Mouse (Mus musculus) heart, postnatal 4 days (tissue): ENCODE measurements around the gene Btbd35f11. TPM values are rescaled to one million over a fixed set of nuclear protein-coding genes. Genes with fewer than 3 reads are reported as not detected.
"Not testable (repeated sequence)": the region's sequence is repeated elsewhere in the genome, so short reads cannot be mapped to it uniquely, and the experiment has no call there.

Experiments
- DNase-seq: peaks from one replicate; pipeline ENCODE4 v3.0.0; 2021
- total RNA-seq, 2 experiments: library from RNA; stranded (reverse); gene quantifications; 2 replicates each; pipeline ENCODE4 v1.2.3; 2021

Btbd35f11 gene
- not detected for total RNA-seq

DNA sequence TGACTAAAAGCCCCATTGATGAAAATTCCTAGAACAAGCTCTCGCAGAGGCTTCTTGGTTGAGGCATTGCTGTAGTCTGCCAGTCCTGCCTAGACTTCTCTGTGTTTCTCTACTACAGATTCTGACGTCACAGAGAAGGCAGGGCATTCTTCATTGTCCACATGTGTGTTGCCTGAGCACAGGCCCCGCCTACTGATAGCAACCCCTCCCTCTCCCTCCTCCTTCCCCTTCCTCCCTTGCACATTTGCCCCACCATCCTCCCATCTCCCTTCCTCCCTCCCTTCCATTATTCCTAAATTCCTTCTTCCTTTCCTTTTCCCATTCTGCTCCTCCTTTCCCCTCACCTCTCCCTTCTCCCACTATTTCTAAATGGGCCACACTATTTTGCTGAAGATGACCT lies at the start of gene Btbd35f11:
Btbd35f11 (minus strand) TSS at position 101 of the 400 bp plus-strand sequence.
- DNase-seq = not testable (repeated sequence)

DNA sequence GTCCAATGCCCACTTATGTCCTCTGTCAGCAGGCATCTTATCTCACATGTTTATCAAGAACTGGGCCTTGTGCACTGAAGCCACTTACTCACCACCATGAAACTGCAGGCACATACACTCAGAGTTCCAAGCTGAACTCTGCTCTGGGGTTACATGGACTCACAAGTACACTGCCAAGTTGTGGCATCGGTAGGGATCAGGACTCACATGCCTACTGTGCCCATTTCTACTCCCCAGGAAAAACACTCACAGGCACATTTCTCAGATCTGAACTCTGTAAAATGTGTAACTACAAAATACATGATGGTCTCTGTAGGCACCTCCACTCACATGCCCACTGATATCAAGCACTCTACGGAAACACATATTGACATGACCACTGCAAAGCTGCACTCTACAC lies 33.5 kb downstream of the Btbd35f11 start:
- peak; percentile 3 for DNase-seq

Other genes starting within 250 kb of the Btbd35f11 start
- not detected for gene Btbd35f24, start 247.9 kb downstream of the Btbd35f11 start, total RNA-seq